Mouse (Mus musculus) embryonic facial prominence, embryonic 15.5 days (tissue): Measurements from ENCODE around the gene Tcf7l1. TPM values are rescaled to one million over a fixed set of nuclear protein-coding genes. Genes with fewer than 3 reads are reported as not detected.

Experiments
- ATAC-seq: fragments of 200-750 bp; cut with Nextera tagmentation; 2 replicates; pipeline ENCODE4 v1.8.0; 2017; ENCODE audit warnings: low read depth, moderate TSS enrichment; ENCODE audit not compliant: insufficient number of reproducible peaks, low FRiP score, low TSS enrichment
- H3K27ac ChIP-seq: fragments of 300-500 bp; sonication (generic); replicated peaks from 2 replicates; pipeline ENCODE4 v1.5.1; 2015; ENCODE audit warnings: mild to moderate bottlenecking, inconsistent platforms
- H3K27me3 ChIP-seq: fragments of 300-500 bp; sonication (generic); 2 replicates; pipeline ENCODE4 v1.6.1; 2015; ENCODE audit warnings: inconsistent platforms
- H3K36me3 ChIP-seq: fragments of 300-500 bp; sonication (generic); 2 replicates; pipeline ENCODE4 v1.6.1; 2015; ENCODE audit warnings: mild to moderate bottlenecking, inconsistent platforms
- H3K4me1 ChIP-seq: fragments of 300-500 bp; sonication (generic); 2 replicates; pipeline ENCODE4 v1.6.1; 2015; ENCODE audit warnings: inconsistent platforms
- H3K4me2 ChIP-seq: fragments of 300-500 bp; sonication (generic); replicated peaks from 2 replicates; pipeline ENCODE4 v1.6.1; 2015; ENCODE audit warnings: mild to moderate bottlenecking, inconsistent platforms
- H3K4me3 ChIP-seq: fragments of 300-500 bp; sonication (generic); replicated peaks from 2 replicates; pipeline ENCODE4 v1.5.1; 2015; ENCODE audit warnings: mild to moderate bottlenecking, inconsistent platforms
- H3K9ac ChIP-seq: fragments of 300-500 bp; sonication (generic); 2 replicates; pipeline ENCODE4 v1.6.1; 2015; ENCODE audit warnings: inconsistent platforms
- H3K9me3 ChIP-seq: fragments of 300-500 bp; sonication (generic); replicated peaks from 2 replicates; pipeline ENCODE4 v1.6.1; 2016; ENCODE audit warnings: inconsistent platforms
- whole genome bisulfite sequencing: fragments of 180-500 bp; shearing (Covaris S2); methylation state at CpG from one replicate; pipeline ENCODE4 v1.1.7; 2015; 5-methylcytosine and 5-hydroxymethylcytosine counted together
- polyA plus RNA-seq: library from polyadenylated mRNA; unstranded; fragments of >200 nt; fragmentation: Nextera tagmentation; extraction: Ambion mirVana; gene quantifications from 2 replicates; pipeline ENCODE4 v1.2.1, GENCODE M21; 2015

Tcf7l1 gene
- polyA plus RNA-seq, 1 experiment from 2014 or later = 54.7 TPM

GRCm38 (mm10) chr6:72696601-72697335 is 92.3 kb downstream of the Tcf7l1 start:
- Histone ChIP-seq H3K27ac (peak overlapping the region; percentile 65), H3K4me2 (no peak overlapping the region), H3K36me3 (0 out of 2 replicates have a peak, but pooled peaks cover 10% of the 10 kb centered on the region), H3K9me3 (no peaks in the 10 kb centered on the region), H3K4me3 (no peak overlapping the region), H3K4me1 (peaks cover 63% of the 10 kb centered on the region), H3K27me3 (no peaks in the 10 kb centered on the region), H3K9ac (no peak overlapping the region)
- ATAC-seq = no peak
- 23% methylated on average over 11 of the region's 11 CpGs for WGBS

- WGBS = 51% methylated on average over 10 of the region's 10 CpGs
- ATAC-seq = no peak
- H3K27me3 ChIP-seq = no peaks in the 10 kb centered on the region
- no peak overlapping the region for H3K4me2 ChIP-seq
- H3K4me3 ChIP-seq = no peak overlapping the region
- no peaks in the 10 kb centered on the region for H3K9me3 ChIP-seq
- peak overlapping the region; percentile 73 for H3K27ac ChIP-seq
- no peak overlapping the region for H3K9ac ChIP-seq
- H3K4me1 ChIP-seq = peaks cover 83% of the 10 kb centered on the region
- no peaks in the 10 kb centered on the region for H3K36me3 ChIP-seq
Observed at GRCm38 (mm10) chr6:72694791-72695204, 94.3 kb downstream of the Tcf7l1 start.

GRCm38 (mm10) chr6:72694047-72694790 is 94.8 kb downstream of the Tcf7l1 start:
- Histone ChIP-seq H3K4me1 (peaks cover 89% of the 10 kb centered on the region), H3K27ac (peak overlapping the region; percentile 73), H3K4me3 (no peak overlapping the region), H3K27me3 (no peaks in the 10 kb centered on the region), H3K36me3 (no peaks in the 10 kb centered on the region), H3K9ac (no peak overlapping the region), H3K4me2 (no peak overlapping the region), H3K9me3 (no peaks in the 10 kb centered on the region)
- ATAC-seq = no peak
- 21% methylated on average over 5 of the region's 5 CpGs for WGBS

GRCm38 (mm10) chr6:72692469-72692868 is 96.6 kb downstream of the Tcf7l1 start:
- H3K27ac ChIP-seq = 0 out of 2 replicates have a peak overlapping the region, but pooled peaks have one; percentile 29
- ATAC-seq = no peak

GRCm38 (mm10) chr6:72691549-72691948 is 97.5 kb downstream of the Tcf7l1 start:
- WGBS = 73% methylated on average over 9 of the region's 9 CpGs
- H3K27me3 ChIP-seq = no peaks in the 10 kb centered on the region
- peaks cover 97% of the 10 kb centered on the region for H3K4me1 ChIP-seq
- H3K36me3 ChIP-seq = no peaks in the 10 kb centered on the region
- H3K9ac ChIP-seq = no peak overlapping the region
- no peak for ATAC-seq
- no peak overlapping the region for H3K4me2 ChIP-seq
- H3K27ac ChIP-seq = peak overlapping the region; percentile 68; the same call in 1 of the 2 replicates
- H3K4me3 ChIP-seq = no peak overlapping the region
- no peaks in the 10 kb centered on the region for H3K9me3 ChIP-seq

More at GRCm38 (mm10) chr6:72692469-72692868, 96.6 kb downstream of the Tcf7l1 start:
- Histone ChIP-seq H3K4me3 (no peak overlapping the region), H3K9ac (no peak overlapping the region), H3K27me3 (no peaks in the 10 kb centered on the region), H3K9me3 (no peaks in the 10 kb centered on the region), H3K4me1 (peaks cover 98% of the 10 kb centered on the region), H3K4me2 (no peak overlapping the region), H3K36me3 (no peaks in the 10 kb centered on the region)
- WGBS = 66% methylated on average over 6 of the region's 6 CpGs

GRCm38 (mm10) chr6:72690595-72690994 is 98.5 kb downstream of the Tcf7l1 start:
- WGBS = 58% methylated on average over 10 of the region's 10 CpGs
- Histone ChIP-seq H3K9ac (no peak overlapping the region), H3K27ac (peak overlapping the region; percentile 68), H3K9me3 (no peaks in the 10 kb centered on the region), H3K4me1 (peaks cover 97% of the 10 kb centered on the region), H3K36me3 (no peaks in the 10 kb centered on the region), H3K4me3 (no peak overlapping the region), H3K27me3 (no peaks in the 10 kb centered on the region), H3K4me2 (no peak overlapping the region)
- ATAC-seq = no peak

- Histone ChIP-seq H3K9ac (no peak overlapping the region), H3K4me2 (no peak overlapping the region), H3K4me3 (no peak overlapping the region), H3K27ac (peak overlapping the region; percentile 68), H3K4me1 (peaks cover 97% of the 10 kb centered on the region), H3K36me3 (no peaks in the 10 kb centered on the region), H3K27me3 (no peaks in the 10 kb centered on the region), H3K9me3 (no peaks in the 10 kb centered on the region)
- ATAC-seq = no peak
- WGBS = 38% methylated on average over 8 of the region's 8 CpGs
Observed at GRCm38 (mm10) chr6:72690001-72690400, 99.1 kb downstream of the Tcf7l1 start.

- Histone ChIP-seq H3K4me3 (no peak overlapping the region), H3K4me2 (no peak overlapping the region), H3K27ac (no peak overlapping the region), H3K9ac (no peak overlapping the region), H3K4me1 (peaks cover 97% of the 10 kb centered on the region), H3K27me3 (no peaks in the 10 kb centered on the region), H3K9me3 (no peaks in the 10 kb centered on the region), H3K36me3 (no peaks in the 10 kb centered on the region)
- WGBS = 78% methylated on average over 5 of the region's 5 CpGs
- ATAC-seq = no peak
Observed at GRCm38 (mm10) chr6:72689046-72689445, 100.0 kb downstream of the Tcf7l1 start.

GRCm38 (mm10) chr6:72685165-72685564 is 103.9 kb downstream of the Tcf7l1 start:
- no peak overlapping the region for H3K4me3 ChIP-seq
- no peak overlapping the region for H3K4me2 ChIP-seq
- peak overlapping the region; percentile 66 for H3K27ac ChIP-seq
- 35% methylated on average over 9 of the region's 9 CpGs for WGBS
- no peaks in the 10 kb centered on the region for H3K36me3 ChIP-seq
- H3K27me3 ChIP-seq = no peaks in the 10 kb centered on the region
- peak; percentile 62; the same call in 1 of the 2 replicates for ATAC-seq
- peaks cover 83% of the 10 kb centered on the region for H3K4me1 ChIP-seq
- H3K9me3 ChIP-seq = no peaks in the 10 kb centered on the region
- no peak overlapping the region for H3K9ac ChIP-seq

GRCm38 (mm10) chr6:72684260-72684805 is 104.7 kb downstream of the Tcf7l1 start:
- Histone ChIP-seq H3K27ac (no peak overlapping the region), H3K9me3 (no peaks in the 10 kb centered on the region), H3K4me2 (no peak overlapping the region), H3K27me3 (no peaks in the 10 kb centered on the region), H3K9ac (no peak overlapping the region), H3K36me3 (no peaks in the 10 kb centered on the region), H3K4me1 (peaks cover 83% of the 10 kb centered on the region), H3K4me3 (no peak overlapping the region)
- 65% methylated on average over 4 of the region's 4 CpGs for WGBS
- no peak for ATAC-seq

GRCm38 (mm10) chr6:72682238-72682637 is 106.8 kb downstream of the Tcf7l1 start:
- H3K27ac ChIP-seq = 0 out of 2 replicates have a peak overlapping the region, but pooled peaks have one; percentile 30
- WGBS = 66% methylated on average over 4 of the region's 4 CpGs
- H3K4me1 ChIP-seq = peaks cover 85% of the 10 kb centered on the region
- no peak overlapping the region for H3K9ac ChIP-seq
- no peaks in the 10 kb centered on the region for H3K27me3 ChIP-seq
- no peak overlapping the region for H3K4me2 ChIP-seq
- no peak for ATAC-seq
- no peak overlapping the region for H3K4me3 ChIP-seq
- H3K36me3 ChIP-seq = no peaks in the 10 kb centered on the region
- no peaks in the 10 kb centered on the region for H3K9me3 ChIP-seq
